Mouse (Mus musculus) lung, adult 2 months (tissue): ENCODE measurements around the gene Gm3776. TPM values are rescaled to one million over a fixed set of nuclear protein-coding genes. Genes with fewer than 3 reads are reported as not detected.
"Not testable (repeated sequence)": the region's sequence is repeated elsewhere in the genome, so short reads cannot be mapped to it uniquely, and the experiment has no call there.

ENCODE experiments used
- DNase-seq: peaks from one replicate; pipeline ENCODE4 v3.0.0; 2022
- H3K4me1 ChIP-seq: fragments of 200-500 bp; 2 replicates; pipeline ENCODE4 v1.6.1; 2011; ENCODE audit warnings: low read length; ENCODE audit not compliant: control insufficient read depth, insufficient read depth
- H3K4me3 ChIP-seq: fragments of 200-500 bp; replicated peaks from 2 replicates; pipeline ENCODE3; 2011; ENCODE audit warnings: low read depth, mild to moderate bottlenecking, control low read depth, low read length; ENCODE audit errors: extremely low read depth
- CTCF ChIP-seq: fragments of 200-500 bp; IDR thresholded peaks from 2 replicates; pipeline ENCODE4 v1.5.1; 2011; ENCODE audit warnings: mild to moderate bottlenecking, low read length, control low read depth; ENCODE audit not compliant: insufficient read depth
- POLR2A ChIP-seq: fragments of 200-500 bp; IDR thresholded peaks from 2 replicates; pipeline ENCODE4 v1.6.1; 2011; ENCODE audit warnings: low read depth, mild to moderate bottlenecking, control low read depth, low read length, borderline replicate concordance; ENCODE audit errors: extremely low read depth
- WGBS: fragments of 180-500 bp; shearing (Covaris S2); methylation state at CpG from one replicate; pipeline ENCODE4 v1.1.7; 2018; 5-methylcytosine and 5-hydroxymethylcytosine counted together
- polyA plus RNA-seq: library from polyadenylated mRNA; depleted of rRNA; stranded (reverse); fragments of >200 nt; gene quantifications from 2 replicates; pipeline ENCODE4 v1.2.3, GENCODE M21; 2012; rRNA removed

Gm3776 gene
- polyA plus RNA-seq, 1 experiment, result 1.4 TPM

- TF ChIP-seq CTCF, result peak; percentile 72
- H3K4me3 ChIP-seq, H3K4me1 ChIP-seq: not testable (repeated sequence)
- DNase-seq, result peak; percentile 34
- WGBS, result 6% methylated on average over 6 of the region's 6 CpGs
Observed at GRCm38 (mm10) chr9:78296089-78296488, 39.2 kb downstream of the Gm3776 start.

- H3K4me1 ChIP-seq, result no peaks in the 10 kb centered on the region
- TF ChIP-seq CTCF (no peak), POLR2A (no peak)
- DNase-seq, result no peak
- no peak overlapping the region for H3K4me3 ChIP-seq
- 79% methylated on average over 1 of the region's 1 CpGs for WGBS
Observed at GRCm38 (mm10) chr9:78298232-78298631, 41.3 kb downstream of the Gm3776 start.

- H3K4me3 ChIP-seq, DNase-seq, H3K4me1 ChIP-seq: not testable (repeated sequence)
- WGBS, result 44% methylated on average over 1 of the region's 1 CpGs
Observed at GRCm38 (mm10) chr9:78299143-78299542, 42.2 kb downstream of the Gm3776 start.

- H3K4me1 ChIP-seq, DNase-seq, H3K4me3 ChIP-seq: not testable (repeated sequence)
- WGBS, result 74% methylated on average over 3 of the region's 3 CpGs
Observed at GRCm38 (mm10) chr9:78308122-78308521, 51.2 kb downstream of the Gm3776 start.

GRCm38 (mm10) chr9:78314696-78315095 lies 57.8 kb downstream of the Gm3776 start, which contains the start of gene Omt2a:
Omt2a (minus strand) TSS chr9:78314796.
- TF ChIP-seq POLR2A (no peak), CTCF (no peak)
- Histone ChIP-seq H3K4me3 (no peak within 1 kb of the TSS), H3K4me1 (no peaks in the 10 kb centered on the region)
- no peak for DNase-seq
- WGBS, result 71% methylated on average over 2 of the region's 2 CpGs

Other genes starting within 250 kb of the Gm3776 start
- gene Gcm1, start 205.2 kb upstream of the Gm3776 start, polyA plus RNA-seq, result not detected in 2 replicates
- 67.7 and 79.3 TPM in 2 replicates for gene Fbxo9, start 148.1 kb upstream of the Gm3776 start, polyA plus RNA-seq
- 21.1 and 23.7 TPM in 2 replicates for gene Ick, start 147.9 kb upstream of the Gm3776 start, polyA plus RNA-seq
- 29.2 and 85.9 TPM in 2 replicates for gene Gsta4, start 74.4 kb upstream of the Gm3776 start, polyA plus RNA-seq
- 0.27 and 1.7 TPM in 2 replicates for gene Gsta1, start 26.5 kb upstream of the Gm3776 start, polyA plus RNA-seq
- gene Gm10639, start 32.8 kb downstream of the Gm3776 start, polyA plus RNA-seq, result not detected in 2 replicates
- gene Omt2a, start 57.7 kb downstream of the Gm3776 start, polyA plus RNA-seq, result not detected in 2 replicates
- gene Omt2b, start 70.5 kb downstream of the Gm3776 start, polyA plus RNA-seq, result not detected in 2 replicates
- gene Gsta2, start 98.7 kb downstream of the Gm3776 start, polyA plus RNA-seq, result 1.9 and 5.0 TPM in 2 replicates
- gene Dppa5a, start 111.0 kb downstream of the Gm3776 start, polyA plus RNA-seq, result 0.22 TPM in 1 of 2 replicates, not detected in the other
- gene Ooep, start 121.6 kb downstream of the Gm3776 start, polyA plus RNA-seq, result 0.28 and 0.37 TPM in 2 replicates
- 0.05 and 0.06 TPM in 2 replicates for gene Ddx43, start 138.6 kb downstream of the Gm3776 start, polyA plus RNA-seq
- gene Cgas, start 186.1 kb downstream of the Gm3776 start, polyA plus RNA-seq, result 0.83 and 0.98 TPM in 2 replicates
- gene Mto1, start 191.1 kb downstream of the Gm3776 start, polyA plus RNA-seq, result 9.9 and 10.3 TPM in 2 replicates
- gene Gm17324, start 191.7 kb downstream of the Gm3776 start, polyA plus RNA-seq, result 0.17 TPM in 1 of 2 replicates, not detected in the other
- gene Eef1a1, start 232.0 kb downstream of the Gm3776 start, polyA plus RNA-seq, result 2,131 and 3,172 TPM in 2 replicates